Mouse (Mus musculus): Measurements from ENCODE around the gene Magi1. TPM values are rescaled to one million over a fixed set of nuclear protein-coding genes. Genes with fewer than 3 reads are reported as not detected.

The Magi1 gene
- polyA plus RNA-seq, 1 experiment: 2.1 TPM

GRCm38 (mm10) chr6:93890011-93890410, 393.7 kb downstream of the Magi1 start:
- no peak for DNase-seq
- TF ChIP-seq CTCF (IDR thresholded peaks at IDR 0.05; ENCODE audit: borderline replicate concordance, control insufficient read depth, extremely low read depth, insufficient read depth, low read length, poor library complexity) (no peak), POLR2A (IDR thresholded peaks at IDR 0.05; ENCODE audit: control insufficient read depth, extremely low read depth, insufficient read depth, low read length, poor library complexity) (no peak)
- H3K27ac ChIP-seq (ENCODE audit: control insufficient read depth, insufficient read depth, low read length): no peak overlapping the region
- no peak overlapping the region for H3K4me3 ChIP-seq (ENCODE audit: control insufficient read depth, insufficient read depth, low read length)
- no peaks in the 10 kb centered on the region for H3K27me3 ChIP-seq (ENCODE audit: control insufficient read depth, insufficient read depth, low read length)
- no peaks in the 10 kb centered on the region for H3K4me1 ChIP-seq (replicated peaks; ENCODE audit: control insufficient read depth, insufficient read depth, low read length)
- no peaks in the 10 kb centered on the region for H3K36me3 ChIP-seq (ENCODE audit: control insufficient read depth, insufficient read depth, low read length)
- WGBS: 95% methylated on average over 3 of the region's 3 CpGs

GRCm38 (mm10) chr6:93877337-93877736, 406.4 kb downstream of the Magi1 start:
- no peak overlapping the region for H3K4me3 ChIP-seq (ENCODE audit: control insufficient read depth, insufficient read depth, low read length)
- H3K36me3 ChIP-seq (ENCODE audit: control insufficient read depth, insufficient read depth, low read length): no peaks in the 10 kb centered on the region
- no peaks in the 10 kb centered on the region for H3K4me1 ChIP-seq (replicated peaks; ENCODE audit: control insufficient read depth, insufficient read depth, low read length)
- no peak overlapping the region for H3K27ac ChIP-seq (ENCODE audit: control insufficient read depth, insufficient read depth, low read length)
- WGBS: 78% methylated on average over 4 of the region's 4 CpGs
- no peaks in the 10 kb centered on the region for H3K27me3 ChIP-seq (ENCODE audit: control insufficient read depth, insufficient read depth, low read length)
- no peak for DNase-seq
- TF ChIP-seq POLR2A (IDR thresholded peaks at IDR 0.05; ENCODE audit: control insufficient read depth, extremely low read depth, insufficient read depth, low read length, poor library complexity) (no peak), CTCF (IDR thresholded peaks at IDR 0.05; ENCODE audit: borderline replicate concordance, control insufficient read depth, extremely low read depth, insufficient read depth, low read length, poor library complexity) (no peak)

- no peaks in the 10 kb centered on the region for H3K27me3 ChIP-seq (ENCODE audit: control insufficient read depth, insufficient read depth, low read length)
- WGBS: 92% methylated on average over 2 of the region's 2 CpGs
- no peak for DNase-seq
- no peak overlapping the region for H3K4me3 ChIP-seq (ENCODE audit: control insufficient read depth, insufficient read depth, low read length)
- H3K4me1 ChIP-seq (replicated peaks; ENCODE audit: control insufficient read depth, insufficient read depth, low read length): no peaks in the 10 kb centered on the region
- no peak overlapping the region for H3K27ac ChIP-seq (ENCODE audit: control insufficient read depth, insufficient read depth, low read length)
- H3K36me3 ChIP-seq (ENCODE audit: control insufficient read depth, insufficient read depth, low read length): no peaks in the 10 kb centered on the region
- TF ChIP-seq CTCF (IDR thresholded peaks at IDR 0.05; ENCODE audit: borderline replicate concordance, control insufficient read depth, extremely low read depth, insufficient read depth, low read length, poor library complexity) (no peak), POLR2A (IDR thresholded peaks at IDR 0.05; ENCODE audit: control insufficient read depth, extremely low read depth, insufficient read depth, low read length, poor library complexity) (no peak)
These were observed 408.8 kb downstream of the Magi1 start for GRCm38 (mm10) chr6:93874936-93875335.

GRCm38 (mm10) chr6:93874376-93874775, 409.3 kb downstream of the Magi1 start:
- H3K36me3 ChIP-seq (ENCODE audit: control insufficient read depth, insufficient read depth, low read length): no peaks in the 10 kb centered on the region
- TF ChIP-seq CTCF (IDR thresholded peaks at IDR 0.05; ENCODE audit: borderline replicate concordance, control insufficient read depth, extremely low read depth, insufficient read depth, low read length, poor library complexity) (no peak), POLR2A (IDR thresholded peaks at IDR 0.05; ENCODE audit: control insufficient read depth, extremely low read depth, insufficient read depth, low read length, poor library complexity) (no peak)

GRCm38 (mm10) chr6:93873536-93873935, 410.2 kb downstream of the Magi1 start:
- 86% methylated on average over 1 of the region's 1 CpGs for WGBS
- no peaks in the 10 kb centered on the region for H3K36me3 ChIP-seq (ENCODE audit: control insufficient read depth, insufficient read depth, low read length)
- no peak overlapping the region for H3K4me3 ChIP-seq (ENCODE audit: control insufficient read depth, insufficient read depth, low read length)
- TF ChIP-seq CTCF (IDR thresholded peaks at IDR 0.05; ENCODE audit: borderline replicate concordance, control insufficient read depth, extremely low read depth, insufficient read depth, low read length, poor library complexity) (no peak), POLR2A (IDR thresholded peaks at IDR 0.05; ENCODE audit: control insufficient read depth, extremely low read depth, insufficient read depth, low read length, poor library complexity) (no peak)
- H3K4me1 ChIP-seq (replicated peaks; ENCODE audit: control insufficient read depth, insufficient read depth, low read length): no peaks in the 10 kb centered on the region
- no peaks in the 10 kb centered on the region for H3K27me3 ChIP-seq (ENCODE audit: control insufficient read depth, insufficient read depth, low read length)
- DNase-seq: no peak
- H3K27ac ChIP-seq (ENCODE audit: control insufficient read depth, insufficient read depth, low read length): no peak overlapping the region

More at GRCm38 (mm10) chr6:93874376-93874775, 409.3 kb downstream of the Magi1 start:
- Histone ChIP-seq H3K27ac (ENCODE audit: control insufficient read depth, insufficient read depth, low read length) (no peak overlapping the region), H3K27me3 (ENCODE audit: control insufficient read depth, insufficient read depth, low read length) (no peaks in the 10 kb centered on the region), H3K4me1 (replicated peaks; ENCODE audit: control insufficient read depth, insufficient read depth, low read length) (no peaks in the 10 kb centered on the region), H3K4me3 (ENCODE audit: control insufficient read depth, insufficient read depth, low read length) (no peak overlapping the region)
- no peak for DNase-seq
- WGBS: 89% methylated on average over 2 of the region's 2 CpGs

GRCm38 (mm10) chr6:93871516-93871915, 412.2 kb downstream of the Magi1 start:
- Histone ChIP-seq H3K4me1 (replicated peaks; ENCODE audit: control insufficient read depth, insufficient read depth, low read length) (no peaks in the 10 kb centered on the region), H3K36me3 (ENCODE audit: control insufficient read depth, insufficient read depth, low read length) (no peaks in the 10 kb centered on the region), H3K27me3 (ENCODE audit: control insufficient read depth, insufficient read depth, low read length) (no peaks in the 10 kb centered on the region), H3K27ac (ENCODE audit: control insufficient read depth, insufficient read depth, low read length) (no peak overlapping the region), H3K4me3 (ENCODE audit: control insufficient read depth, insufficient read depth, low read length) (no peak overlapping the region)
- DNase-seq: no peak
- TF ChIP-seq POLR2A (IDR thresholded peaks at IDR 0.05; ENCODE audit: control insufficient read depth, extremely low read depth, insufficient read depth, low read length, poor library complexity) (no peak), CTCF (IDR thresholded peaks at IDR 0.05; ENCODE audit: borderline replicate concordance, control insufficient read depth, extremely low read depth, insufficient read depth, low read length, poor library complexity) (no peak)
- WGBS: 90% methylated on average over 4 of the region's 4 CpGs

GRCm38 (mm10) chr6:93870023-93870422, 413.7 kb downstream of the Magi1 start:
- WGBS: 73% methylated on average over 5 of the region's 5 CpGs
- TF ChIP-seq CTCF (IDR thresholded peaks at IDR 0.05; ENCODE audit: borderline replicate concordance, control insufficient read depth, extremely low read depth, insufficient read depth, low read length, poor library complexity): no peak
- TF ChIP-seq POLR2A (IDR thresholded peaks at IDR 0.05; ENCODE audit: control insufficient read depth, extremely low read depth, insufficient read depth, low read length, poor library complexity): no peak
- H3K27ac ChIP-seq (ENCODE audit: control insufficient read depth, insufficient read depth, low read length): no peak overlapping the region

More at GRCm38 (mm10) chr6:93870023-93870422, 413.7 kb downstream of the Magi1 start:
- no peak for DNase-seq
- Histone ChIP-seq H3K27me3 (ENCODE audit: control insufficient read depth, insufficient read depth, low read length) (no peaks in the 10 kb centered on the region), H3K4me3 (ENCODE audit: control insufficient read depth, insufficient read depth, low read length) (no peak overlapping the region), H3K36me3 (ENCODE audit: control insufficient read depth, insufficient read depth, low read length) (no peaks in the 10 kb centered on the region), H3K4me1 (replicated peaks; ENCODE audit: control insufficient read depth, insufficient read depth, low read length) (no peaks in the 10 kb centered on the region)

Data from thymus, adult 2 months (tissue).